Mouse (Mus musculus) lung, postnatal 0 days (tissue): ENCODE measurements around the gene Selenom.

Experiments
- CTCF ChIP-seq: IDR thresholded peaks from 2 replicates; pipeline ENCODE4 v1.5.1; 2016; ENCODE audit warnings: antibody characterized with exemption, mild to moderate bottlenecking
- EP300 ChIP-seq: IDR thresholded peaks from 2 replicates; pipeline ENCODE4 v1.6.1; 2016; ENCODE audit warnings: antibody characterized with exemption, mild to moderate bottlenecking, control low read depth

GRCm38 (mm10) chr11:3543001-3543400, 28.5 kb downstream of the Selenom start:
- no peak for TF ChIP-seq CTCF
- no peak for TF ChIP-seq EP300
